Mouse (Mus musculus) megakaryocyte, embryonic 14.5 days (primary cell): ENCODE measurements around the gene Ptchd3. TPM values are rescaled to one million over a fixed set of nuclear protein-coding genes. Genes with fewer than 3 reads are reported as not detected.

Experiments used
- H3K27me3 ChIP-seq: replicated peaks from 2 replicates; pipeline ENCODE3; 2012; ENCODE audit warnings: inconsistent platforms
- H3K36me3 ChIP-seq: replicated peaks from 2 replicates; pipeline ENCODE3; 2012; ENCODE audit warnings: low read length, inconsistent platforms, mixed read lengths
- H3K4me1 ChIP-seq: 2 replicates; pipeline ENCODE4 v1.6.1; 2012; ENCODE audit warnings: inconsistent platforms
- H3K4me3 ChIP-seq: replicated peaks from 2 replicates; pipeline ENCODE3; 2012; ENCODE audit warnings: moderate library complexity, mild to moderate bottlenecking, inconsistent platforms
- H3K9me3 ChIP-seq: 2 replicates; pipeline ENCODE4 v1.6.1; 2012; ENCODE audit warnings: inconsistent platforms
- FLI1 ChIP-seq: IDR thresholded peaks from 2 replicates; pipeline ENCODE4 v1.6.1; 2012; ENCODE audit warnings: low read length, inconsistent platforms, mixed read lengths
- GATA1 ChIP-seq: IDR thresholded peaks from 3 replicates; pipeline ENCODE4 v1.6.1; 2012; ENCODE audit warnings: mixed read lengths, low read length, inconsistent platforms, borderline replicate concordance
- polyA plus RNA-seq: library from polyadenylated mRNA; stranded (reverse); fragments of >175 nt; gene quantifications from 2 replicates; pipeline ENCODE4 v1.2.3, GENCODE M21; 2012; ENCODE audit warnings: low replicate concordance; ENCODE audit not compliant: insufficient read depth

Ptchd3 gene
- polyA plus RNA-seq, 1 experiment: not detected

- TF ChIP-seq FLI1: no peak
- no peak for TF ChIP-seq GATA1
- H3K9me3 ChIP-seq: no peaks in the 10 kb centered on the region
These were observed 34.1 kb upstream of the Ptchd3 start for GRCm38 (mm10) chr11:121795978-121796377.

GRCm38 (mm10) chr11:121798591-121798990 lies 31.5 kb upstream of the Ptchd3 start:
- Histone ChIP-seq H3K36me3 (no peaks in the 10 kb centered on the region), H3K9me3 (no peaks in the 10 kb centered on the region), H3K27me3 (peaks cover 16% of the 10 kb centered on the region), H3K4me1 (peaks cover 29% of the 10 kb centered on the region), H3K4me3 (no peak overlapping the region)
- TF ChIP-seq FLI1 (no peak), GATA1 (no peak)

More at GRCm38 (mm10) chr11:121795978-121796377, 34.1 kb upstream of the Ptchd3 start:
- Histone ChIP-seq H3K36me3 (no peaks in the 10 kb centered on the region), H3K27me3 (peaks cover 16% of the 10 kb centered on the region), H3K4me3 (no peak overlapping the region), H3K4me1 (peaks cover 12% of the 10 kb centered on the region)

- Histone ChIP-seq H3K27me3 (peaks cover 15% of the 10 kb centered on the region), H3K9me3 (no peaks in the 10 kb centered on the region), H3K4me1 (peaks cover 42% of the 10 kb centered on the region), H3K4me3 (no peak overlapping the region), H3K36me3 (no peaks in the 10 kb centered on the region)
- no peak for TF ChIP-seq GATA1
- TF ChIP-seq FLI1: no peak
These were observed 30.2 kb upstream of the Ptchd3 start for GRCm38 (mm10) chr11:121799746-121800299.

GRCm38 (mm10) chr11:121802743-121803142 lies 27.3 kb upstream of the Ptchd3 start:
- Histone ChIP-seq H3K36me3 (no peaks in the 10 kb centered on the region), H3K4me1 (peaks cover 50% of the 10 kb centered on the region), H3K4me3 (no peak overlapping the region), H3K9me3 (no peaks in the 10 kb centered on the region), H3K27me3 (peaks cover 9% of the 10 kb centered on the region)
- TF ChIP-seq FLI1 (no peak), GATA1 (no peak)

GRCm38 (mm10) chr11:121804258-121805027 lies 25.6 kb upstream of the Ptchd3 start:
- Histone ChIP-seq H3K4me1 (peaks cover 62% of the 10 kb centered on the region), H3K4me3 (peak overlapping the region; percentile 62), H3K36me3 (no peaks in the 10 kb centered on the region), H3K9me3 (no peaks in the 10 kb centered on the region), H3K27me3 (peaks cover 12% of the 10 kb centered on the region)
- TF ChIP-seq FLI1: no peak
- no peak for TF ChIP-seq GATA1

- Histone ChIP-seq H3K9me3 (peaks cover under 1% of the 10 kb centered on the region; the same call in 1 of the 2 replicates), H3K36me3 (no peaks in the 10 kb centered on the region), H3K4me1 (peaks cover 42% of the 10 kb centered on the region), H3K4me3 (no peak overlapping the region), H3K27me3 (peaks cover 24% of the 10 kb centered on the region)
- TF ChIP-seq GATA1: no peak
- TF ChIP-seq FLI1: no peak
These were observed 21.7 kb upstream of the Ptchd3 start for GRCm38 (mm10) chr11:121808204-121808852.

GRCm38 (mm10) chr11:121808866-121809265 lies 21.2 kb upstream of the Ptchd3 start:
- Histone ChIP-seq H3K36me3 (no peaks in the 10 kb centered on the region), H3K9me3 (peaks cover 5% of the 10 kb centered on the region; the same call in 1 of the 2 replicates), H3K4me3 (no peak overlapping the region), H3K27me3 (peaks cover 24% of the 10 kb centered on the region), H3K4me1 (peaks cover 36% of the 10 kb centered on the region)
- TF ChIP-seq GATA1: no peak
- no peak for TF ChIP-seq FLI1

GRCm38 (mm10) chr11:121845923-121846322 lies 15.9 kb downstream of the Ptchd3 start:
- H3K36me3 ChIP-seq: peaks cover 14% of the 10 kb centered on the region
- no peaks in the 10 kb centered on the region for H3K27me3 ChIP-seq
- H3K4me1 ChIP-seq: peaks cover 5% of the 10 kb centered on the region
- H3K9me3 ChIP-seq: peaks cover 18% of the 10 kb centered on the region
- H3K4me3 ChIP-seq: no peak overlapping the region
- TF ChIP-seq GATA1 (no peak), FLI1 (no peak)

GRCm38 (mm10) chr11:121847790-121848299 lies 17.8 kb downstream of the Ptchd3 start:
- Histone ChIP-seq H3K9me3 (peaks cover 25% of the 10 kb centered on the region), H3K4me1 (peaks cover 5% of the 10 kb centered on the region), H3K4me3 (peak overlapping the region; percentile 90), H3K27me3 (no peaks in the 10 kb centered on the region), H3K36me3 (peaks cover 20% of the 10 kb centered on the region)
- TF ChIP-seq GATA1 (no peak), FLI1 (no peak)

Other genes with a start within 250 kb of the Ptchd3 start
- 0.60 and 0.77 TPM in 2 replicates for gene B3gntl1, start 157.1 kb upstream of the Ptchd3 start, polyA plus RNA-seq
- gene Metrnl, start 128.7 kb upstream of the Ptchd3 start, polyA plus RNA-seq: 2.1 and 12.5 TPM in 2 replicates